Mouse (Mus musculus): ENCODE data around the gene Clcnka.

The Clcnka gene

DNA sequence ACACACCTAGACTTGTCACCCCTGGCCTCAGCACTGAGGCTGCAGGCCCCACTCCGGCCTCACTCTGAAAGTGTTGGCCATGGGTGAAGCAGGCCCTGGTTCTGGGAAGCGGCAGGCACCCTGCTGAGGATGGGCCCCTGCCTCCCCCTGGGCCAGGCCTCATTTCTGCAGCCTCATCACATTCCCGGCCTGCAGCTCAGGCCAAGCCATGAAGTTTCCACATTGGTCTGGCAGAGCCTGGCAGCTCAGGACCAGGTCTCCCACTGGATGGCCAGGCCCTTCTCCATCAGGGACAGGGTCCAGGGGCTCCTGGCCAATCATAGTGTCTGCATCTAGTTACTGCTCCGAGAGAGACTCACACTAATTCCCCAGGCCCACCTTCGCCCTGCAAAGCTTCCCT is 63.8 kb downstream of the Clcnka start:
- DNase-seq (ENCODE audit: extremely low read depth, low read depth): no peak
